Mouse (Mus musculus) thymus, adult 2 months (tissue): ENCODE measurements around the gene Sgsh.

Experiments
- CTCF ChIP-seq: fragments of 200-500 bp; IDR thresholded peaks from 2 replicates; pipeline ENCODE4 v1.5.1; 2012; ENCODE audit warnings: mild to moderate bottlenecking, control low read depth, low read length, moderate library complexity, borderline replicate concordance; ENCODE audit not compliant: control insufficient read depth, poor library complexity, insufficient read depth; ENCODE audit errors: extremely low read depth
- POLR2A ChIP-seq: fragments of 200-500 bp; IDR thresholded peaks from 2 replicates; pipeline ENCODE4 v1.6.1; 2012; ENCODE audit warnings: mild to moderate bottlenecking, low read length, control low read depth, moderate library complexity; ENCODE audit not compliant: control insufficient read depth, poor library complexity, insufficient read depth; ENCODE audit errors: extremely low read depth

GRCm38 (mm10) chr11:119344865-119345264 is 10.5 kb downstream of the Sgsh start:
- no peak for TF ChIP-seq CTCF
- no peak for TF ChIP-seq POLR2A
